Mouse (Mus musculus) adrenal gland (tissue): ENCODE measurements at regions not wholly inside any gene's neighbourhood (a gene's known extent, or its start where the extent isn't known, plus 50 kb on each side); places are given as distances from the start of the nearest gene placed in this dataset.

Source experiments
- intact Hi-C: fragments of 180-260 bp; cut with DNase I; formaldehyde crosslinking; loops from one replicate; pipeline ENCODE4 v1.15.1; 2025

DNA sequence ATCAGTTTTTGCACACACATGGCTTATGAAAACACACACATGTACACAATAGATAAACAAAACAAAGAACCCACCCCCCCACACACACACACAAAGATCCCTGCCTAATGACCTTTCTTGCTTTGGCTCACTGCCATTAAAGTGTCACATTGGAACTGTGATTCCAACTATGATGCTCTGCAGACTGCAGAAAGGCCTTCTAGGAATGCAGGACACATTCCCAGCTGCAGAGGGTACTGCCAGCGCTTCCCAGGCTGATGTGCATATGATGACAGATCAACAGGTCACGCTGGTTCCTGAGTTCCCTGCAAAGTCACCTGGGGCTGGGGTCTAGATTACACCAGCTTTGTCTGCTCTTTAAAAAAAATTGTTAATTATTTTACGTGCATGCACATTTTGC is 68.1 kb upstream of the Ppm1j start:
- intact Hi-C loops: loop anchor here (5.0 to 10.0 kb wide), 3 partner anchors 65 to 362 kb away; partner anchors contain the start of genes Capza1 and St7l

- intact Hi-C loops: loop anchor here (5.0 to 10.0 kb wide), 3 partner anchors 63 to 361 kb away; partner anchors contain the start of genes Capza1 and St7l
Observed at GRCm38 (mm10) chr3:104713836-104714631, 66.8 kb upstream of the Ppm1j start.

DNA sequence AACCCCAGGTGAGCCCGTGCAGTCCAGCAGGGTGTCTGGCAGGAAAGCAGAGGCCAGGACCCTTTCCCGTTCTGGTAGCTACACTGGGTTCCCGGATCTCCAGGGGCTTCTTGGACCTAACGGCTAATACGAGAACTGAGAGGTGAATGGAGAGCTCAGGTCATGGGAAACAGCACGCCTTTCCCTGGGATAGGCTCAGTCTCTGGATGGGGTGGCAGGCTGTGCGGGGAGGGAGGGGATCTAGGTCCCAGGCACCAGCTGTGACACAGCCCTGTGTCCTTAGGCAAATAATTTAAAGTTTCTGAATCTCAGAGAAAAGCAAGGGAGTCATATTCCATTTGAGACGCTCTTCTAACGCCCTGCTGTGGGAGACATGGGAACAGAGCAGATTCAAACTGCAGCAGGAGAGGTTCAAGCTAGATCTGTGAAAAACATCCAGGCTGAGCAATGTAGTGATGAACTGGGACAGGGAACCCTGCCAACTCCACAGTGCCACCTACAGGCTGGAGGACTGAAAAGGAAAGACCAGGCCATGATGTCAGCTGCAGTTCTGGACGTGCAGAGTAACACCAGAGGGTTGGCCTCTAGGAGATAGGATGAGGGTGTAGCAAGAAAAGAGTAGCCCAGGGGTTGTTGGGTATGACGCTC is 66.1 kb upstream of the Ppm1j start:
- intact Hi-C loops: loop anchor here (5.0 to 10.0 kb wide), 3 partner anchors 62 to 360 kb away; partner anchors contain the start of genes Capza1 and St7l
